Mouse (Mus musculus) gastrocnemius, postnatal 4 days (tissue): ENCODE data around the gene Gm9639. TPM values are rescaled to one million over a fixed set of nuclear protein-coding genes. Genes with fewer than 3 reads are reported as not detected.
"Not testable (repeated sequence)": the region's sequence is repeated elsewhere in the genome, so short reads cannot be mapped to it uniquely, and the experiment has no call there.

ENCODE experiments used
- DNase-seq, 2 experiments: peaks; one replicate each; pipeline ENCODE4 v3.0.0; 2021 to 2022; ENCODE audit warnings: low spot score in 2 of 2, mixed read lengths in 2 of 2
- long read RNA-seq, 2 experiments: library from polyadenylated mRNA; stranded (forward); transcript quantifications; one replicate each; pipeline ENCODE4 v2.0.0; 2021
- total RNA-seq, 2 experiments: library from RNA; stranded (reverse); gene quantifications; 2 replicates each; pipeline ENCODE4 v1.2.3; 2021

Gm9639 gene
- total RNA-seq, result not detected
- long read RNA-seq, experiment 1, partial matches to known transcripts, result 0 of 1 reads
- long read RNA-seq, experiment 1, other reads (novel, unspliced or antisense), result 0 of 1 reads
- long read RNA-seq, experiment 2, result 0 reads

GRCm38 (mm10) chr10:77794976-77795375, at the start of gene Gm9639:
TSS of gene Gm9639 (minus strand) at chr10:77795076.
- no peak for DNase-seq

GRCm38 (mm10) chr10:77839006-77839405, 44.1 kb upstream of the Gm9639 start:
- DNase-seq, result no peak

GRCm38 (mm10) chr10:77835647-77836046, 40.8 kb upstream of the Gm9639 start, which contains the start of gene Krtap10-10:
TSS of gene Krtap10-10 (plus strand) at chr10:77835947.
- DNase-seq, result no peak

GRCm38 (mm10) chr10:77826951-77827350, 32.1 kb upstream of the Gm9639 start, which contains the start of gene Krtap10-4:
TSS of gene Krtap10-4 (minus strand) at chr10:77827095.
- no peak for DNase-seq

- no peak for DNase-seq
Measured at GRCm38 (mm10) chr10:77819203-77819602, 24.3 kb upstream of the Gm9639 start.

- DNase-seq, result no peak
Measured at GRCm38 (mm10) chr10:77818523-77818922, 23.6 kb upstream of the Gm9639 start.

GRCm38 (mm10) chr10:77815514-77815913, 20.6 kb upstream of the Gm9639 start:
- no peak for DNase-seq

- DNase-seq, result no peak
Measured at GRCm38 (mm10) chr10:77814382-77814781, 19.5 kb upstream of the Gm9639 start, which contains the start of gene Gm2696. TSS of gene Gm2696 (plus strand) at chr10:77814682.

- no peak for DNase-seq
Measured at GRCm38 (mm10) chr10:77811743-77812142, 16.9 kb upstream of the Gm9639 start, which contains the start of gene Gm9507. TSS of gene Gm9507 (minus strand) at chr10:77811843.

GRCm38 (mm10) chr10:77804095-77804494, 9.2 kb upstream of the Gm9639 start:
- no peak for DNase-seq

GRCm38 (mm10) chr10:77798921-77799508, 4.1 kb upstream of the Gm9639 start, which contains the start of gene Gm19668:
TSS of gene Gm19668 (minus strand) at chr10:77799133.
- no peak for DNase-seq

- not testable (repeated sequence) for DNase-seq
Measured at GRCm38 (mm10) chr10:77798164-77798920, 3.5 kb upstream of the Gm9639 start.

GRCm38 (mm10) chr10:77797677-77798076, 2.8 kb upstream of the Gm9639 start:
- DNase-seq, result no peak

- no peak for DNase-seq
Measured at GRCm38 (mm10) chr10:77788621-77789020, 6.3 kb downstream of the Gm9639 start.

- peak in 1 of 2 experiments; percentile 11 for DNase-seq
Measured at GRCm38 (mm10) chr10:77787876-77788275, 7.0 kb downstream of the Gm9639 start, which contains the start of gene Gm7137. TSS of gene Gm7137 (minus strand) at chr10:77788200.

- DNase-seq, result not testable (repeated sequence)
Measured at GRCm38 (mm10) chr10:77783396-77783795, 11.5 kb downstream of the Gm9639 start.

GRCm38 (mm10) chr10:77782442-77782841, 12.4 kb downstream of the Gm9639 start, which contains the start of gene Gm3250:
TSS of gene Gm3250 (minus strand) at chr10:77782542.
- DNase-seq, result not testable (repeated sequence)

GRCm38 (mm10) chr10:77776844-77777243, 18.0 kb downstream of the Gm9639 start, which contains the start of gene Gm7138:
TSS of gene Gm7138 (minus strand) at chr10:77776944.
- DNase-seq, result not testable (repeated sequence)

GRCm38 (mm10) chr10:77772142-77772541, 22.7 kb downstream of the Gm9639 start:
- DNase-seq, result not testable (repeated sequence)

- DNase-seq, result not testable (repeated sequence)
Measured at GRCm38 (mm10) chr10:77771225-77771624, 23.7 kb downstream of the Gm9639 start, which contains the start of gene Gm3238. TSS of gene Gm3238 (minus strand) at chr10:77771325.

- DNase-seq, result no peak
Measured at GRCm38 (mm10) chr10:77769727-77770126, 25.1 kb downstream of the Gm9639 start.
